Mouse (Mus musculus): Measurements from ENCODE around the gene Ntn1.

Gene Ntn1

DNA sequence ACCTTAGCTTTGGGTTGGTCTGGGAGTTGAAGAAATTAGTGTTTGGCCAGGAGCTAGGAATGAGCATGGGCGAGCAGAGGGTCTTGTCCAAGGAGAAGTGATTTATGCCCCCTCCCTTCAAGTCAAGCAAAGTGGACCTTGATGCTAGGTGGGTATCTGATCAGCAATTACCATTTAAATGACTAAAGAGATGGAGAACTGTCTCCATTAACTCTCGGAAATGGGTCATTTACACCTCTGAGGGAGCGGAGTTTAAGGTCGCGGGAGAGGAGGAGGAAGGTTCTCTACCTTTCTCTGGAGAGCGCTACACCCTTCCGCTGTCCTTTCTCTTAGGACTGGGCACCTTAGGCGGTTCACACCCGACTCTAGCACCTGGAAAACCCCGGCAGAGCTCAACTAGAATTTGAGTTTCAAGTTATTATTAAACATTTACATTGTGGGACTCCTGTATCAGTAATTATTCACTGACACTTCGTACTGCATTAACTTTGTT lies at the start of gene Ntn1:
Ntn1 (minus strand) TSS at position 97 of the 493 bp plus-strand sequence.
- DNase-seq (ENCODE audit: extremely low spot score), result no peak

DNA sequence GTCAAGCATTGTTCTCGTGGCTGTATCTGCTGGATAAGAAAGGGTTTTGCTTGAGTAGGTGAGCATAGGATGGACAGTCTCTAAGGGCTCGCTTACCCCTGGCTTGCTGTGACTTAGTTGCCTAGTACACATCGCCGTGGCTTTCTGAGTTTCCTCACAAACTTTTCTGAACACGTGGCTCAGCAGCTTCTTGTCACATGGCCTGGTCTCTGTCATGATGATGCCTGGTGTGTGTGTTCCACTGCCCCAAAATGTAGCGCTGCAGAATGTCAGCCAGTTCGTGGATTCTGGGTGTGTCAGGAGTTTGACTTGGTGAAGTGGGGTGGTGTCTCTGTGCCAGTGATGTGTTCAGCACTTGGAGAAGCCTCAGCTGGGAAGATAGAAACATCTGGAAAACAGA lies 47.7 kb upstream of the Ntn1 start:
- DNase-seq (ENCODE audit: extremely low spot score), result no peak

DNA sequence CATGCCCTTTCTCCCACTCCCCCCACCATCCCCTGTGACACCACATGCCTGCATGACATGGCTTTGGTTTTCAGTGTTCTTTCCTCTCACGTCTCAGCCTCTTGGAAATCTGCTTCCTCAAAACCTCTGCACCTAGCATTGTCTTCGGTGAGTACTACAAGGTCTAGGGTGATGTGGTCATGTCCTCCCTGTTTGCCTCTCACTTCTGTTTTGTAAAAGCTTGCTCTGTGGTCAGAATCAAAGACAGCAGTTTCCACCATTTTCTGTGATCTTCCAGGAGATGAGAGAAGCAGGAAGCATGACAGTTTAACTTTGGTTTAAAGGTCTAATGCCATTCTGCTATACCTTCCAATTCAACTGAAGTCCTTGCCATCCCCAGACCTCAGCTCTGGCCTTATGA lies 46.6 kb upstream of the Ntn1 start:
- no peak for DNase-seq (ENCODE audit: extremely low spot score)

DNA sequence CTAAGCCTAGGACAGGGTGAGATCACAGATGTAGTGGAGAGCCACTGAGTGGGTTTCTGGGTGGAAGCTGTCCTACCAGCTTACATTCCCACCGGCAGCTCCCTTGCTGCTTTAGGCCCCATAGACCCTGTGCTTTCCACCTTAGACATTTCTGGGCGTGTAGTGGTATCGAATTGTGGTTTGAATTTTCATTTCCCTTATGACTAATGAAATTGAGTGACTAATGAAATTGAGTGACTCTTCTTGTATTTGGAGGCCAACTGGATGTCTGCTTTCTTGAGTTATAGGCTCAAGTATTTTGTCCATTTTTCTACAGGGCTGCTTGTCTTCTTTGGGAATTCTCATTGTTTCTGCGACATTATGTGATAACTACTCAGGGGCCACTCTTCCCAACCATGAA lies 45.9 kb upstream of the Ntn1 start:
- no peak for DNase-seq (ENCODE audit: extremely low spot score)

DNA sequence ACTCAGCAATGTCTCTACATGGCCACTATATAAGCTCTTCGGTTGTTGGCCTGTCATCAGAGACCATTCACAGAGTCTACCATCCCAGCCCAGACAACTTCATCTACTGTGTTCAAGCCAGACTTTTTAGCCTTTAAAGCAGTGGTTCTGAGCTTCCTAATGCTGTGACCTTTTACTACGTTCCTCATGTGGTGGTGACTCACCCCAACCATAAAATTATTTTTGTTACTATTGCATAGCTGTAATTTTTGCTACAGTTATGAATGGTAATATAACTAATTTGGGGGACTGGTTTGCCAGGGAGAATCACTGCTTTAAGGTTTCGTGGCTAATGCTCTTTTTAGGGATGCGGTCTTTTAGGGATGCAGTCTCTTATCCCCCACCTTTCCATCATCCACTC lies 45.3 kb upstream of the Ntn1 start:
- DNase-seq (ENCODE audit: extremely low spot score), result no peak

DNA sequence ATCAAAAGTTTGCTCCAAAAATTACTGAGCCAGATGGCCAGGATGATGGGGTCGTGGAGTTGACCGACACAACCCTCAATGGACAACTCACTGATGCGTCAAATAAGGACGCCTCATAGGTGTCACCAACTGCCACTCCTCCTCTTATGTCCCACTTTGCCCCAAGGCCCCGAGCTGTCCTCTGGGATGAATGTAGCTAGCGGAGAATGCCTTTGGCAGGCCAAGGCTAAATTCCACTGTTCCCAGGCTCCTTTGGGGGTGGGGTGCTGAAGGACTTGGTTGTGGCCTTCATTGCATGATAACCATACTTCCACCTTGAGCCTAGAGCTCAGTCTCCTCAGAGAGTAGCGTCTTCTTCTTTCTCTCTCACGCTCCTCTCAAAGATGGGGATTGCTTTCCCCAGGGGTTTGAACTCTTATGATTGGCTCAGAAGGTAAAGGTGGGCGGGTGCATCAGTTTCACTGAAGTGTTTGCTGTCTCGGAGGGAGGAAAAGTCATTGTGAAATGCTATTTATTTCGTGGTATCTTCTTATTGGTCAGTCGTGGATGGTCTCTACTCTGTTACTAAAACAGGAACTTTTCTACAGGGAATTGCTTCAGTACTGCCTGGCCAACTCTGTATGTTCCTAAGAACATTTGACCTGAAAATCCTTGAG lies 42.5 kb upstream of the Ntn1 start:
- DNase-seq (ENCODE audit: extremely low spot score), result no peak

DNA sequence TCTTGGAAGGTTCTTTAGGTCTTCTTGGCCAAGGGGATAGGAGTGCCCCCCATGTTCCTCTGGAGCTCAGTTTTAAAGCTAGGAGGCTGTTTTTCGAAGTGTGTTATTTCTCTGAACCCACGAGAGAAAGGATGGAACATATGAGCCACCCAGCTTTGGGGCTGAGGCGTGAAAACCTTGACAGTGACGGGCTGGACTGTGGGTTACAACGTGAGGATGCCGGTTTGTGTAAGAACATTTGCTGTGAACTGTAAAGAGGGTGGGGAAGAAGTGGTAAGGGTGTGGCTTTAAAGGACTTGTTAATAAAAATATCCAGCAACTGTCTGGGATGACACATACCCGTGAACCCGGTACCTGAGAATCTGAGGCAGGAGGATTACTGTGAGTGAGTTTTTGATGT lies 41.7 kb upstream of the Ntn1 start:
- DNase-seq (ENCODE audit: extremely low spot score), result no peak

DNA sequence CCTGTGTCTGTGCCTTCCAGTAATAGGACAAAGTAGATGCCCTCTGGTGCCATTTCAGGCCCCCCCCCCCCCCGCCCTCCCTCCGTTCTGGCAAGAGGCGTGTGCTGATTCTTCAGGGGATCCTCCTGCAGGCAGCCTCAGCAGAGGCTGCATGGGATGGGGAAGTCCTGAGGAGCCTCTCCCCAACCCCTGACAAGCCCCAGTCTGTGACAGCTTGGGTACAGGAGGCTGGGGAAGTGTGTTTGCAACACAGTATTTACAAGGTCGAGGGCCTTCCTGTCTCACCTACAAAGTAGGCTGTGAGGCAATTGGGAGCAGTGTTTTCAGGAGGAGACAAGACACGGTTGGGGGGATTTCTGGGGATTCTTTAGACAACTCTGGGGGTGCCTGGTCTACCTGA lies 40.3 kb upstream of the Ntn1 start:
- no peak for DNase-seq (ENCODE audit: extremely low spot score)

DNA sequence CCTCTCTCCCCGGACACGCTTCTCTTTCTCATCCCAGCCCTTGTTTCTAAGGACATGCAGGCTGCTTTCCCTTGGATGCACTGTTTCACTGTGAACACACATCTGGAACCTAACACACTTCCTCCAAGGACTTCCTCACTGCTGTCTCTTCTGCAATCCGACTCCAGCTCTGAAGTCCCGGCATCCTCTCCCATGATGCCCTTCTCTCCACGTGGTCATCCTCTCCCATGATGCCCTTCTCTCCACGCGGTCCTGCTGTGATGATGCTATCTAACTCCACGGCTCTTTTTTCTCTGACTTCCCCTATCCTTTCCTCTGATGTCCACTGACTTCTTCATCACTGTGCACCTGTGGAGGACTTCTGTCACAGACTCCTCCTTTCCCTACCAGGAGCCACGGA lies 39.5 kb upstream of the Ntn1 start:
- no peak for DNase-seq (ENCODE audit: extremely low spot score)

DNA sequence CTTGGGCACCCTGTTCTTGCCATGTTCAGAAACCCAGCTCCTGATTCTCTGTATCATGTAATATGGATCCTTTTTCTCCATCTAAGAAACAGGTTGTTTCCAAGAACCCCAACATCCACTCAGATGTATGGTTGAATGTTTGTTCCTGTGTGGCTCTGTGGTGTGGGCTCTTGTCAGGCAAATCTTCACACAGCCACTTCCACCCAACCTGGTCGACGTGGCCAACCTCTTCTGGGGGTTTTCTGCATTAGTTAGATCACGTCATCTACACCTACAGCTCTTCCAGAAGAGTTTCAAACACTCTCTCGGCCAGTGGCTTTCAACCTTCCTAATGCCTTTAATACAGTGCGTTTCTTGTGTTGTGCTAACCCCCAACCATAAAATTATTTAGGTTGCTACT lies 35.8 kb upstream of the Ntn1 start:
- DNase-seq (ENCODE audit: extremely low spot score), result no peak

DNA sequence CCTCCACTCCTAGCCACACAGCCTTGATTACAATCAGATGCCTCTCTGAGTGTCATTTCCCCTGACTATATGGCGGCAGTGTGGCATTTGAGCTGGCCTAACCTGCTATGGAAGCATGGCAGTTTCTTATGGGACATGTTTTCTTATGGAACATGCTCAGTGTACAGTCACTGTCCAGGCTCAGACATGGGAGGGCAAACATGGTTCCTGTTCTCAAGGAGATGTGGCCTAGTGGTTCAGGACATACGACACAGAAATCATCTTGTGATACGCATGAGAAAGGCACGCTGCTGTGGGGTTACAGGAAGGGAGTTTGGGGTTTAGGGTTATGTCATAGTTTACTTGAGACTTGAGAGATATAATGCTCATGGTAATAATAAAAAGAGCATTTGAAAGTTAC lies 35.0 kb upstream of the Ntn1 start:
- DNase-seq (ENCODE audit: extremely low spot score), result no peak

DNA sequence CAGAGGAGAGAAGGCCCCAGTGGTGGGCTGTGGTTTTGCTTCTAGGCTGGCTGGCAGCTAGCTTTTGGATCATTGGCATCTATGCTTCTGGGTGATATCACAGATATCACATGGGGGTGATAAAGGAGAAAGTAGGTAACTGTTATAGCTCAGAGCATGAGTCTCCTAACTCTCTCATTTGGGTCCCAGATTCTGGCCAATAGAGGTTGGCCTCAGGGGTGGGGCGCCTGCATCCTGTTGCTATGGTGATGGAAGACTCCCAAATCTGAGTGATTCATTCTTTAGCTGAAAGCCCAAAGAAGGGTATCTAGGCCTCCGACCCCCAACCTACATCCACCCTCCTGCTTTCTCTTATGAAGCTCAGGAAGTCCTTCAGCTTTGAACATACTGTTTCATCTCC lies 34.1 kb upstream of the Ntn1 start:
- DNase-seq (ENCODE audit: extremely low spot score), result no peak

DNA sequence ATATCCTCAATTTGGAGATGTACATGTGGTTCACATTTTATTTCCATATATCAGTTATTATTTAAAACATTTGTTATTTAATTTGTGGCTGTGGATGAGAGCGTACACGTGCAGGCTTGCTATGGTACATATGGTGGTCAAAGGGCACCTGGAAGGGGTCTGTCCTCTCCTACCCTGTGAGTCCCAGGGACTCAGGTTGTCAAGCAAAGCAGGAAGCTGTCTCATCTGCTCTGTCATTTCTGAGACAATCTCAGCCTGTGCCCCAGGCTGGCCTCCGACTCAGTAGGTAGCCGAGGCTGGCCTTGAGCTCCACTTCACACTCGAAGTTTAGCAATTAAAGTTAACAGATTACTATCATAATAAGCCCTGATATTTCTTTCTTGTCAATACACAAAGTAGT lies 32.9 kb upstream of the Ntn1 start:
- DNase-seq (ENCODE audit: extremely low spot score), result no peak

DNA sequence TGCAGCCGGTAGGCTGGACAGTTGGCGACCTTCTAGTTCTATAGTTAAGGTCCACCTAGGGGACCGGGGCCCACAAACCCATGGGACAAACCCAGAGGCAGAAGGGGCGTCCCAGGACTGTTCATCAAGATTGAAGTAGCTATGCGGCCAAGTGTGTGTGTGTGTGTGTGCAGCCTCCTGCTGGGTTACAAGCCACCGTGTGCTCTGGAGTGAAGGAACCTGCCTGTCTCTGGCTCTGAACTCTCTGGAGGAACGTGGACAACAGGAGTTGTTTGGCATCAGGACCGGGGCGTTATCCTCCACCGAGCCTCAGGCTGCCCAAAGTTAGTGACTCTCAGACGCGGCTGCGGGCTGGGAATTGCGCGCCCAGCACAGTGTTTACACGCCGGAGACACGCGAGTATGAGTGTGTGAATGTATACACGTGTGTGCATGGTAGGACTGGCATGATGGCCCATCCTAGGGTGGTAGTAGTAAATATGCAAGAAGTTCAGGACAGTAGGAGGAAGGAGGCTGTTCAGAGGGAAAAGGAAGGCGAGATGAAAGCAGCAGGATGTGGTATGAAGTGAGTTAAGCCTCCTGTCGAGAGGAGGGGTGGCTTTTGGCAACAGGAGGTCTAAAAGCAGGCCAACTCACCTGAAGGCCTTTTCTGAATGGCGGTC lies 31.9 kb upstream of the Ntn1 start:
- no peak for DNase-seq (ENCODE audit: extremely low spot score)

DNA sequence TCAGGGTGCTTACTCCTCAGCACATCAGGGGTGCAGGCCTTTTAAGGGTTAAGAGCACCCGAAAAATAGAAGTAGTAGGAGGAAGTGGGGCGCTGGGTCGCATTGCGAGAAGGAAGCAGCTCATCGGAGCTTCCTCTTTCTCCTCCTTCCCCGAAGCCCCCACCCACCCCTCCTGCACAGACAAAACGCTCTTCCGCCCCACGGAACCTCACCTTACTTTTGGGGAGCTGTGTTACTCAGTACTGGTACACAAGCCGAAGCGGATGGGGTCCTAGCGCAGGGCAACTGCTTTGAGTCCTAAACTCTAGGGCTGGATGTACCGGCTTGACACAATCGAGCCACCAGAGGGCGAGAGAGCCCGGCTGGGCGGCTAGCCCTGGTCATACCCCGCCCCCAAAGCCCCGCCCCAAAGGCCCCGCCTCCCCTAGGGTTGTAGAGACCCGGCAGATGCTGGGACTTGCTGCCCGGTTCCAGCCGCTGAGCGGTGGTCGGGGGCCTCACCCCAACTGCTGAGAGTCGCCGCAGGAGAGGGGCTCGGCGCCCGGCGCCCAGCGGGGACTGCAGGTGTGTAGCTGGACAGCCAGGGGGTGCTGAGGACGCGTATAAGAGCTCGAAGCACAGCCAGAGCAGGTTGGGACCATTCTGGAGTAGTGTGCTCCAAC lies 31.2 kb upstream of the Ntn1 start, which contains the start of gene Pik3r5:
Pik3r5 (plus strand) TSS at position 423 of the 662 bp plus-strand sequence.
- DNase-seq (ENCODE audit: extremely low spot score), result peak; percentile 92

DNA sequence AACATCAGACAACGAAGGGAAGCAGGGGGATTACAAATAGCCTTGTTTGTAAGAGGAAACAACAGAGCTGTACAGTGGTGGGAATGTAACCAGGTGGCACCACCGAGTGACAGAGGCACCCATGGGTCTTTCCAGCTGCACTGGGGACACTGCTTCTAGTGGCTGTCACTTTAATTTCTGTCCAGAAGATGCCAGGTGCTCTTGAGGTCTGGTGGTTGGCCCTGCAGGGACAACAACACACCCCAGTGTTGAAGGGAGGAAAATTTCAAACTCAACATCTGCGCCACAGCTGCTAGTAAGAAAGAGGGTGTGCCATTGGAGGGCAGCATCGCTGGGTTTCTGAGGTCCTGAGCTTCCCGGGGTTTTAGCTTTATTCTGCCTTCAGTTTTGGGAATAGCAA lies 30.0 kb upstream of the Ntn1 start:
- no peak for DNase-seq (ENCODE audit: extremely low spot score)

DNA sequence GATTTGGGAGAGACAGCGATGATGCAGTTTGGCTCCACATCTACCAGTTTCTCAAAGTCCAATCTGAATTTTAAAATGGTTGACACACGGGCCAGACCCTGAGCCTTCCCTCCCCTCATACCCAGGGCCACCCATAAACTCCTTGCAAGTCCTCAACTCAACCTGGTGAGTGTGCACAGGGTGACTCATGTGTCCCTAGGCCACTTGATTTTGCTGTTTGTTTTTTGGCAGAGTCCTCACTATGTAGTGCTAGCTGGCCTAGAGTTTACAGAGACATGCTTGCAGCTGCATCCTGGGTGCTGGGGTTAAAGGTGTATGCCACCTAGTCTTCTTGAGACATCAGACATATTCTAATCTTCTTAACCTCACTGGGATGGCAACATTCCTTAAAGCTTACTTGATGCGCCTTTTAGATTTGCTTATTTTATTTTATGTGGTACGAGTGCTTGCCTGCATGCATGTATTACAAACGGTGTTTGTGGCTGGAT lies 26.5 kb upstream of the Ntn1 start:
- no peak for DNase-seq (ENCODE audit: extremely low spot score)

DNA sequence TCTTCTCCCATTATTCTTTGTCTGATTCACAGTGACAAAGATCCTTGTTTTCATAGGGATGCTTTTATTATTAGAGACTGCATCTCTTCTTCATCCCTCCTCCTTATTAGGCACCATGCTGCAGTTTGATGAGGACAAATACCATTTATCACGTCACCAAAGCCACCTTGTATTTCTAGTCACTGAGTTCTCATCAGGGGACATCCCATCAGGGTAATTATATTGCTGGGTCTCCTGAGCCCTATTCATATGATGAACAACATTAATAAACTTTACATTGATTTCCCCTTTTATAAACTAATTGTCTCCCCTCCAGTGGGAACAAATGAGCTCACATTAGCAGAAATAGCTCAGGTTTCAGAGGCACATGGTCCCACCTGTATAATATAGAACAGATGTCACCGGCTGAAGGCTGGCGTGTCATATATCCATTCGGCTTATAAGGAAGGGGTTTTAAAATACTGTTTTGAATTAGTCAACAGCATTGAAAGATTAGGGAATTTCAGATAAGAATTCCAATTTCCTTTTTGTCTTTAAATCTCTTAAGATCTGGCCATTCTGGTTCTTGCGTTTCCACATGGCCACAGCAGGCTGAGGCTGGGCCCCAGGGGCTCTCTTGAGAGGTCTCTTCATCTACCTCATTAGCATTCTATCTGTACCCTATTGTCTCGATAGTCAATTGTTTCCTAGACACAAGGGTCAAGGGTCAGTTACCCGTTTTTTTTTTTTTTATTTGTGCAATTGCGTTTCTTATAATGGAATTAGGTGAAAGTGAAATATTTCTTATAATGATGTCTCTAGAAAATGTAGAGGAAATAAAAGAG lies 25.1 kb upstream of the Ntn1 start:
- DNase-seq (ENCODE audit: extremely low spot score), result no peak

DNA sequence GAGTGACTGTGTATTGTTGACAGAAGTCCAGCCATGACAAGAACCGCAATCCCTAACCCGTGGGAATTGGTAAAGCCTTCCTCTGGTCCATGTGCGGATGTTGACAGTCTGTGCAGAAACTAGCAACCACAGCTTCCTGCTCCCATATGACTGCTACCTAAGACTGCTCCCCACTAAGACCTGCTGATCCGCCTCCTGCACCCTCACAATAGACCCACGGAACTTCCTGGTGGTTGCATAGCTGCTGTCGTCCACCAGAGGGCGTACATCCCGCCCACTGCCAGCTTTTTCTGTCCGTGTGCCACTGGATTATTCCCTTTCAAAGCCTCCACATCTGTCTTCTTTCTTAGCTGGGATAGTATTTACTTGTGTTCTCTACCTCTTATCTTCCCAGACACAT lies 17.2 kb upstream of the Ntn1 start:
- no peak for DNase-seq (ENCODE audit: extremely low spot score)

DNA sequence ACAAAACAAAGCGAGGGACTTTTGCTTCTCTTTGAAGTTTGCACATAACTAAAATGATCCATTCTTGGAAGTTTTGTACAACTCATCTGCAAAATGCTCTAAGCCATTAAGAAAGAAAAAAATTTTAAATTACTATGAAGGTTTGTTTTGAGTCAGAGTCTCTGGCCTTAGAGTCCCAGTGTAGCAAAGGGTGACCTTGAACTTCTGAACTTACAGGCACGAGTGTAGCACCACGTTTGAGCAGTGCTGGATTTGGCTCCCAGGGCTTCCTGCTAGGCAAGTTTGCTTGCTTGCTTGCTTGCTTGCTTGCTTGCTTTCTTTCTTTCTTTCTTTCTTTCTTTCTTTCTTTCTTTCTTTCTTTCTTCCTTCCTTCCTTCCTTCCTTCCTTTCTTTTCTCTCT lies 16.4 kb upstream of the Ntn1 start:
- no peak for DNase-seq (ENCODE audit: extremely low spot score)

DNA sequence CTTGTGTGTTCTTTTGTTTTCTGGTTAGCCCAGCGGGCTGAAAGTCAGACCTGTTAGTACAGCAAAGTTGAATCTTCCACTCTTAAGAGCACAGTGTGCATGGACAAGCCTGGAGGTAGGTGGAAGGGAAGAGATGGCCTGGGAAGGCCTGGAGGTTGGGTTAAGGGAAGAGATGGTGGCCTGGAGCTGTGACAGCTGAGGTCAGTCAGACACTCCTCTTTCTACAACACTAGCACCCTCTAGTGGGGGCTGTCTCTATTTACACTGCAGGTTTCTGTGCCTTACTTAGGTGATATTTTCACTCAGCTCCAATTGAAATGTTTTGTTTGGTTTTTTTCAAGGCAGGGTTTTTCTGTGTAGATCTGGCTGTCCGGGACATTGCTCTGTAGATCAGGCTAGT lies 7.5 kb upstream of the Ntn1 start:
- peak; percentile 73 for DNase-seq (ENCODE audit: extremely low spot score)

DNA sequence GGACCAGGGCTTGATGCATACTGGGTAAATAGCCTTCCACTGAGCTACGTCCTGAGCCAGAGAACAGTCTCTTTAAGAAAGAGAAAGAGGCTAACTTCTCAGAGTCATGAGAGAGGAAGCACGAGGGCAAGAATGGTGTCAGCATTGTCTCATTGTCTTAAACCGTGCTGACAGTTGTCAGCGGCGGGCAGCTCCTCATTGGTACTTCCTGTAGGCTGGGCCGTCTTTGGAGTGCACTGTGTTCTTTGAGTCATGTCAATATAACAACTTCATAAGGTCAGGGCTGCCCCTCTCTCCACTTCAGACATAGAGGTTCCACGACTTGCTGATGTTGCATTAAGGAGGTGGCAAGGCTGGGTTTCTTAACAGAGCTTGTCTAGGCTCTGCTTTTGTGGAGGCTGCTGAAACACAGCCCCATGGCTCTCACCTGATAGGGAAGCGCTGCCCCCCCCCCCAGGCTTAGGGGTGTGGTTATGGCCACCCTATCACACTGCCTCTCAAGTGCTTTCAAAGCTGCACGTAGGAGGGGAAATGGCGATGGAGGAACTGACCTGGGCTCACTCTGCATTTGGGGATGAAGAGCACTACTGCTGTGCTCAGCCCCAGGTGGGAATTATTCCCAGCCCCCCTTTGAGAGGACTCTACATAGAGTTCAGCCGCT lies 6.8 kb upstream of the Ntn1 start:
- DNase-seq (ENCODE audit: extremely low spot score), result no peak

Data from embryo, embryonic 9.5 days (tissue).